Mouse (Mus musculus) T-helper 17 cell (primary cell): Measurements from ENCODE around the gene Serpina1b.
"Not testable (repeated sequence)": the region's sequence is repeated elsewhere in the genome, so short reads cannot be mapped to it uniquely, and the experiment has no call there.

Source experiments
- in situ Hi-C, 2 experiments: fragments of 300-600 bp; cut with MboI, MseI; formaldehyde crosslinking; loops; 1 replicate in 1 of 2; 2 replicates in 1 of 2; pipeline ENCODE4 v1.15.1; 2025; ENCODE audit warnings: high pct_unique_total_duplicates in 2 of 2

Gene Serpina1b

GRCm38 (mm10) chr12:103830273-103830672 lies at the start of gene Serpina1b:
TSS of gene Serpina1b (minus strand) at chr12:103830373.
- in situ Hi-C loops = not testable (repeated sequence)

GRCm38 (mm10) chr12:103866873-103867272 lies 36.7 kb upstream of the Serpina1b start:
- in situ Hi-C loops = not testable (repeated sequence)

- in situ Hi-C loops = loop anchor here (5.0 kb wide), 1 partner anchor 91 kb away; the partner anchor contains the start of gene Serpina1d (in 2 of the 2)
Observed at GRCm38 (mm10) chr12:103863101-103863974, 33.2 kb upstream of the Serpina1b start, which contains the start of gene Serpina1a. TSS of gene Serpina1a (minus strand) at chr12:103863562.

GRCm38 (mm10) chr12:103860976-103861375 lies 30.8 kb upstream of the Serpina1b start:
- in situ Hi-C loops = loop anchor here (5.0 kb wide), 1 partner anchor 89 kb away; the partner anchor contains the start of gene Serpina1d (in 2 of the 2)

- in situ Hi-C loops = loop anchor here (5.0 kb wide), 1 partner anchor 88 kb away; the partner anchor contains the start of gene Serpina1d (in 2 of the 2)
Observed at GRCm38 (mm10) chr12:103860571-103860970, 30.4 kb upstream of the Serpina1b start.

- in situ Hi-C loops = loop anchor here (5.0 kb wide), 2 partner anchors 38 to 93 kb away; no protein-coding TSS in a partner anchor
Observed at GRCm38 (mm10) chr12:103859584-103859983, 29.4 kb upstream of the Serpina1b start.

GRCm38 (mm10) chr12:103853032-103853431 lies 22.9 kb upstream of the Serpina1b start:
- in situ Hi-C loops = not testable (repeated sequence)

- in situ Hi-C loops = not testable (repeated sequence)
Observed at GRCm38 (mm10) chr12:103827661-103828372, 2.4 kb downstream of the Serpina1b start.

- in situ Hi-C loops = not testable (repeated sequence)
Observed at GRCm38 (mm10) chr12:103823826-103824225, 6.3 kb downstream of the Serpina1b start.

- in situ Hi-C loops = loop anchor here (5.0 kb wide), 2 partner anchors 36 to 89 kb away; partner anchors contain the start of gene Serpina1a (in 2 of the 2)
Observed at GRCm38 (mm10) chr12:103773246-103773851, 56.8 kb downstream of the Serpina1b start, which contains the start of gene Serpina1d. TSS of gene Serpina1d (minus strand) at chr12:103773592.

GRCm38 (mm10) chr12:103770597-103770996 lies 59.6 kb downstream of the Serpina1b start:
- in situ Hi-C loops = loop anchor here (5.0 kb wide), 2 partner anchors 33 to 92 kb away; partner anchors contain the start of gene Serpina1a (in 2 of the 2)

- in situ Hi-C loops = loop anchor here in 1 of 2 experiments (5.0 kb wide), 1 partner anchor 179 kb away; no protein-coding TSS in a partner anchor
Observed at GRCm38 (mm10) chr12:103763083-103763482, 67.1 kb downstream of the Serpina1b start.

- in situ Hi-C loops = loop anchor here in 1 of 2 experiments (5.0 kb wide), 1 partner anchor 182 kb away; no protein-coding TSS in a partner anchor
Observed at GRCm38 (mm10) chr12:103760316-103760715, 69.9 kb downstream of the Serpina1b start.

GRCm38 (mm10) chr12:103745957-103746356 lies 84.2 kb downstream of the Serpina1b start:
- in situ Hi-C loops = not testable (repeated sequence)

GRCm38 (mm10) chr12:103737791-103738580 lies 92.2 kb downstream of the Serpina1b start:
- in situ Hi-C loops = loop anchor here in 1 of 2 experiments (5.0 kb wide), 1 partner anchor 34 kb away; the partner anchor contains the start of gene Serpina1d

- in situ Hi-C loops = loop anchor here in 1 of 2 experiments (5.0 kb wide), 1 partner anchor 37 kb away; the partner anchor contains the start of gene Serpina1d
Observed at GRCm38 (mm10) chr12:103735566-103735965, 94.6 kb downstream of the Serpina1b start.

- in situ Hi-C loops = loop anchor here in 1 of 2 experiments (5.0 kb wide), 1 partner anchor 37 kb away; the partner anchor contains the start of gene Serpina1d
Observed at GRCm38 (mm10) chr12:103735101-103735500, 95.1 kb downstream of the Serpina1b start.

GRCm38 (mm10) chr12:103711537-103711936 lies 118.6 kb downstream of the Serpina1b start:
- in situ Hi-C loops = no loop called here

- in situ Hi-C loops = no loop called here
Observed at GRCm38 (mm10) chr12:103710405-103710804, 119.8 kb downstream of the Serpina1b start.

GRCm38 (mm10) chr12:103706113-103706512 lies 124.1 kb downstream of the Serpina1b start:
- in situ Hi-C loops = no loop called here
